Mouse (Mus musculus) stomach, postnatal 0 days (tissue): ENCODE measurements around the gene Dnajc14. TPM values are rescaled to one million over a fixed set of nuclear protein-coding genes. Genes with fewer than 3 reads are reported as not detected.

Experiments
- ATAC-seq: fragments of 200-750 bp; cut with Nextera tagmentation; 2 replicates; pipeline ENCODE4 v1.8.0; 2017; ENCODE audit not compliant: low FRiP score, low TSS enrichment
- DNase-seq: peaks from one replicate; pipeline ENCODE4 v3.0.0-alpha.2; 2016; ENCODE audit warnings: low spot score
- H3K27ac ChIP-seq: fragments of 300-500 bp; sonication (generic); replicated peaks from 2 replicates; pipeline ENCODE4 v1.5.1; 2014; ENCODE audit warnings: mild to moderate bottlenecking, control low read depth
- H3K27me3 ChIP-seq: fragments of 300-500 bp; sonication (generic); 2 replicates; pipeline ENCODE4 v1.6.1; 2014; ENCODE audit warnings: low read length; ENCODE audit not compliant: control insufficient read depth, insufficient read depth
- H3K36me3 ChIP-seq: fragments of 300-500 bp; sonication (generic); 2 replicates; pipeline ENCODE4 v1.6.1; 2014; ENCODE audit warnings: low read length, mixed read lengths; ENCODE audit not compliant: control insufficient read depth, insufficient read depth
- H3K4me1 ChIP-seq: fragments of 300-500 bp; sonication (generic); replicated peaks from 2 replicates; pipeline ENCODE4 v1.6.1; 2014; ENCODE audit warnings: antibody characterized with exemption; ENCODE audit not compliant: control insufficient read depth, insufficient read depth
- H3K4me2 ChIP-seq: fragments of 300-500 bp; sonication (generic); replicated peaks from 2 replicates; pipeline ENCODE4 v1.6.1; 2014; ENCODE audit warnings: low read depth, mild to moderate bottlenecking, control low read depth, moderate library complexity
- H3K4me3 ChIP-seq: fragments of 300-500 bp; sonication (generic); 2 replicates; pipeline ENCODE4 v1.5.1; 2014; ENCODE audit warnings: low read depth, low read length, control low read depth
- H3K9ac ChIP-seq: fragments of 300-500 bp; sonication (generic); 2 replicates; pipeline ENCODE4 v1.6.1; 2014; ENCODE audit warnings: mild to moderate bottlenecking, low read length, control low read depth, mixed read lengths
- H3K9me3 ChIP-seq: fragments of 300-500 bp; sonication (generic); 2 replicates; pipeline ENCODE4 v1.6.1; 2016; ENCODE audit warnings: low read length; ENCODE audit not compliant: control insufficient read depth
- CTCF ChIP-seq: IDR thresholded peaks from 2 replicates; pipeline ENCODE4 v1.5.1; 2016; ENCODE audit warnings: antibody characterized with exemption, low read depth, mild to moderate bottlenecking, moderate library complexity
- EP300 ChIP-seq: optimal IDR thresholded peaks from 2 replicates; pipeline ENCODE3; 2016; ENCODE audit warnings: antibody characterized with exemption
- WGBS: fragments of 180-500 bp; shearing (Covaris S2); extraction: QIAGEN DNeasy Blood & Tissue Kit; methylation state at CpG from one replicate; pipeline ENCODE4 v1.1.7; 2014; 5-methylcytosine and 5-hydroxymethylcytosine counted together
- polyA plus RNA-seq: library from polyadenylated mRNA; unstranded; fragments of >200 nt; fragmentation: Nextera tagmentation; extraction: Ambion mirVana; gene quantifications from 2 replicates; pipeline ENCODE4 v1.2.1, GENCODE M21; 2015

The Dnajc14 gene
- 29.8 and 30.5 TPM in 2 replicates for polyA plus RNA-seq

DNA sequence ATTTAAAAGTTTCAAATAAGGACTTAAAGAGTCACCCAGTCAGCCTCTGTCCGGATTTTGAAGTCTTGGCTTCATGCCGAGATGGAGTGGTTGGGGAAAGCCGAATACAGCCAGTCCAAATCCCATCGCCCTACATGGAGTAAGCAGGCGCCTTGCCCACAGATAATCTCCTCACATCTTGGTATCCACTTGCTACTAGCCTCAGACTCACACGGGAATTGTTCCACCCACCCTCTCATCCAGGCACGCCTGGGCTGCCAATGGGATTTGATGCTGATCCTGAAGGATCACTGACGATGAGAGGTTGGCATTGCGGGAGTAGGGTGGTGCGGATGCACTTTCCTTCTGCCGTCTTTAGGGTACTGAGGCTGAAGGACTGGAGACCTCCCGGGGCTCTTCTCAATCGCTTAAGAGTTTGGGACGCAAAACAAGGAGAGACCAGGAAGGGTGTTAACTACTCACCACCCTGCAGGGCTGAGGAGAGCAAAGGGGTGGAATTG is at the start of gene Dnajc14:
Gene Dnajc14, plus strand, starts transcription at position 292 of the 500 bp plus-strand sequence.
- peak; percentile 36 for ATAC-seq

GRCm38 (mm10) chr10:128772895-128773294 is 31.0 kb upstream of the Dnajc14 start:
- TF ChIP-seq CTCF (peak; percentile 62), EP300 (no peak)
- Histone ChIP-seq H3K4me3 (no peak overlapping the region), H3K36me3 (no peaks in the 10 kb centered on the region), H3K4me1 (no peaks in the 10 kb centered on the region), H3K9me3 (no peaks in the 10 kb centered on the region), H3K9ac (no peak overlapping the region), H3K4me2 (no peak overlapping the region), H3K27ac (no peak overlapping the region), H3K27me3 (no peaks in the 10 kb centered on the region)
- ATAC-seq (no peak), DNase-seq (no peak)
- 88% methylated on average over 2 of the region's 2 CpGs for WGBS

More for the DNA sequence above, at the start of gene Dnajc14:
- Histone ChIP-seq H3K9ac (peak within 1 kb of the TSS; percentile 89), H3K27me3 (no peaks in the 10 kb centered on the region), H3K27ac (peak within 1 kb of the TSS; percentile 99), H3K36me3 (peaks cover 10% of the 10 kb centered on the region; the same call in 1 of the 2 replicates), H3K4me2 (peak within 1 kb of the TSS; percentile 83), H3K4me1 (peaks cover 10% of the 10 kb centered on the region), H3K4me3 (peak within 1 kb of the TSS; percentile 75), H3K9me3 (no peaks in the 10 kb centered on the region)
- WGBS = under 1% methylated on average over 14 of the region's 14 CpGs
- no peak for TF ChIP-seq EP300
- TF ChIP-seq CTCF = no peak
- DNase-seq = peak; percentile 57

DNA sequence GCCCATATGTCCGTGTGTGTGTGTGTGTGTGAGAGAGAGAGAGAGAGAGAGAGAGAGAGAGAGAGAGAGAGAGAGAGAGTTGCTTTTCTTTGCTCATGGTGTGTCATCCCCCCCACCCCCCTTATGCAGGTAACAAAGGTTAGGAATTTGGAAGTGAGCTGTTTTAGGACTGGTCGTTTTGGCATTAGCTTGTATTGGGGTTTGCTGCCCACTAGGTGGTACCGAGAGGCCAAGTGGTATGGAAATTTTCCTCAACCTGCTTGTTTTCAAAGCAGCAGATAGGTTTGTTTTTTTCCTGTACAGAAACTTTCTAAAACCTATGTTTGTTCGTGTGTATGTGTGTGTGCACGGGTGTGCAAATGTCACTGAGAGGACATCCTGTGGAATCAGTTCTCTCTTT is 30.2 kb upstream of the Dnajc14 start:
- Histone ChIP-seq H3K4me3 (no peak overlapping the region), H3K9me3 (no peaks in the 10 kb centered on the region), H3K27me3 (no peaks in the 10 kb centered on the region), H3K4me1 (no peaks in the 10 kb centered on the region), H3K27ac (no peak overlapping the region), H3K36me3 (no peaks in the 10 kb centered on the region), H3K4me2 (no peak overlapping the region), H3K9ac (no peak overlapping the region)
- no peak for TF ChIP-seq EP300
- peak; percentile 66 for TF ChIP-seq CTCF
- ATAC-seq (no peak), DNase-seq (no peak)
- WGBS = 26% methylated on average over 5 of the region's 5 CpGs

DNA sequence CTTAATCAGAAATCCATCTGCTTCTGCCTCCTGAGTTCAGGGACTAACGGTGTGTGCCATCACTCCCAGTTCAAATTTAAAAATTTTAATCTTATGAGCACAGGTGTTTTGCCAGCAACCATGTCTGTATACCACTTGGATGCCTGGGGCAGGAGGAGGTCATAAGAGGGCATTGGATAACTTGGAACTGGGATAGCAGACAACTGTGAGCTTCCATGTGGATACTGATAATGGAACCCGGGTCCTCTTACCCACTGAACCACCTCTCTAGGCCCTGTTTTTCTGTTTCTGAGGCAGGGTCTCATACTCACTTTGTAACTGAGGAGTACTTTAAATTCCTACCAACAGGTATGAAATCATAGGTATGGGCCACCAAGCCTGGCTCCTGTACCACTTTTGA is 25.4 kb upstream of the Dnajc14 start:
- WGBS = 93% methylated on average over 2 of the region's 2 CpGs
- Histone ChIP-seq H3K36me3 (no peaks in the 10 kb centered on the region), H3K27me3 (no peaks in the 10 kb centered on the region), H3K9ac (no peak overlapping the region), H3K4me2 (no peak overlapping the region), H3K4me1 (no peaks in the 10 kb centered on the region), H3K9me3 (no peaks in the 10 kb centered on the region), H3K27ac (peak overlapping the region; percentile 84), H3K4me3 (no peak overlapping the region)
- ATAC-seq = no peak
- no peak for DNase-seq
- no peak for TF ChIP-seq EP300
- no peak for TF ChIP-seq CTCF

- Histone ChIP-seq H3K36me3 (no peaks in the 10 kb centered on the region), H3K27ac (peak overlapping the region; percentile 84), H3K4me1 (no peaks in the 10 kb centered on the region), H3K9ac (0 out of 2 replicates have a peak overlapping the region, but pooled peaks have one; percentile 23), H3K9me3 (no peaks in the 10 kb centered on the region), H3K4me2 (no peak overlapping the region), H3K27me3 (no peaks in the 10 kb centered on the region), H3K4me3 (no peak overlapping the region)
- no peak for TF ChIP-seq EP300
- TF ChIP-seq CTCF = no peak
- DNase-seq (peak; percentile 70), ATAC-seq (peak; percentile 95)
- 14% methylated on average over 8 of the region's 8 CpGs for WGBS
Measured at GRCm38 (mm10) chr10:128779011-128779795, 24.7 kb upstream of the Dnajc14 start.

DNA sequence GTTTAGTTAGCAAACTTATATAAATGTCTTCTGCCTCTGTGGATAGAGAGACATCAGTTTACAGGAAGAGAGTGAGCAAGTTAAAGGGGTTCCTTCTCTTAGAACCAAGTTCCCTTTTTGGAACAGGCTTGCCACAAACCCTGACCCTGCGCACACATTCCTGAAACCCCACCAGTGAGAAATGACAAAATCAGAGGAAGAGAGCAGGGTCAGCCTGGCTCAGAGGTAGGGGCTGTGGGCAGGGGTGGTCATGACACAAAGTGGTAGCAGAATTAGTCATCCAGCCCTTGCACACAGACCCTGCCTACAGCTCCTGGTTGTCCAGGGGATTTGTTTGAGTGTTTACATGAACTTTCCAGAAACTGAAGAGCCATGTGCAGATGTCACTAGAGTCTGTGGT is 23.7 kb upstream of the Dnajc14 start:
- 93% methylated on average over 1 of the region's 1 CpGs for WGBS
- TF ChIP-seq CTCF (no peak), EP300 (no peak)
- no peak overlapping the region; the same call in 1 of the 2 replicates for H3K27ac ChIP-seq

More for the DNA sequence above, 23.7 kb upstream of the Dnajc14 start:
- H3K9ac ChIP-seq = no peak overlapping the region
- no peak overlapping the region for H3K4me3 ChIP-seq
- no peaks in the 10 kb centered on the region for H3K4me1 ChIP-seq
- ATAC-seq (no peak), DNase-seq (no peak)
- H3K27me3 ChIP-seq = no peaks in the 10 kb centered on the region
- no peaks in the 10 kb centered on the region for H3K9me3 ChIP-seq
- no peaks in the 10 kb centered on the region for H3K36me3 ChIP-seq
- no peak overlapping the region for H3K4me2 ChIP-seq
